Mouse (Mus musculus): ENCODE data around the gene Heatr5a.

Gene Heatr5a

GRCm38 (mm10) chr12:51884801-51885200 lies 86.3 kb downstream of the Heatr5a start:
- no peak for DNase-seq (ENCODE audit: low spot score)

DNA sequence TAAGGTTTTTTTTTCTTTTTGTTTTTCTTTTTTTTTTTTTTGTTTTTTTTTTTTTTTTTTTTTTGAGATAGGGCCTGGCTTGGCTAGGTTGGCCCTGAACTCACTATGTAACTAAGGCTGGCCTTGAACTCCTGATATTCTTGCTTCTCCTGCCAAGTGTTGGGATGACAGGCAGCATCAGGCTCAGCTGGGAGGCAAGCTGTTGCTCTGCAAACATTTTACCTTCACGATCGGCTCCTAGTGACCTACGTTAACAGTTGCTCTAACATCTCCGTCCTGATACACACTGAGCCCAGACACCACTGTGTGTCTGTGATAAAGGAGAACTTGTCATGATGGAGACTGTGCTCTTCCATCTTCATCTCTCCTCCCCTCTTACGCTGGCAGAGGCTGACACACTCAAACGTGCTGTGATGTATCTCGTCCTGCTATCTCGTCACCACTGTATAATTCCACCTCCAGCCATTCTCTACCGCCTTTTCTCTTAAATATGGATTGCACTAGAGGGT lies 87.8 kb downstream of the Heatr5a start:
- no peak for DNase-seq (ENCODE audit: low spot score)

DNA sequence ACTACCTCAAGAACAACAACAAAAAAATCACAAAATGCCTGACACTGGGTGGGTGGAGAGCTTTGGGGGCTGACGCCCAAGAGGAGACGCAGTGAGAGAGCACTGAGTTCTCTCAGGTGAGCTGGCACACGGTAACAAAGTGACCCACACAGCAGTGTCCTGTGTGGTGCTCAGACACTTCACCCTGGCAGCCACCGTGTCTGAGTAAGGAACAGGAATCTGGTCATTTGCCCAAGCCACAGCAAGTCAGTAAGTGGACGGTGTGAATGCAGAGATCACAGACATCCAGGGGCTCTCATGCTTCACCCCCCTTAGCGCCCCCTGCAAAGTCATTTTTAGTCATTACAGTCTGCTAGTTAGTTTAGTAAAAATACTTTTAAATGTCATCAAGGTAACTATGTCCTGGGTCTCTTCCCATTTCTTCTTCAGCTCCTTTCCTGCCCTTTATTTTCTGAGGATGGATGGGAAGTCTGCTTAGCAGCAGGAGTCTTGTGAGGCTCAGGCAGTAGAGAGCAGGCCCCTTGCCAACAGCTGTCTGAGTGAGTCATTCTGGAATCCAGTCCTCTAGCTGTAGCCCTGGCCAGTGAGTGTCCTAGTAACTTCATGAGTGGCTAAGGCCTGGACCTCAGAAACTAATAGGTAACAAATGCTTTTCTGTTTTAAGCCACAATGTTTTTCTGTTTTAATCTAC lies 88.4 kb downstream of the Heatr5a start:
- DNase-seq (ENCODE audit: low spot score): no peak

DNA sequence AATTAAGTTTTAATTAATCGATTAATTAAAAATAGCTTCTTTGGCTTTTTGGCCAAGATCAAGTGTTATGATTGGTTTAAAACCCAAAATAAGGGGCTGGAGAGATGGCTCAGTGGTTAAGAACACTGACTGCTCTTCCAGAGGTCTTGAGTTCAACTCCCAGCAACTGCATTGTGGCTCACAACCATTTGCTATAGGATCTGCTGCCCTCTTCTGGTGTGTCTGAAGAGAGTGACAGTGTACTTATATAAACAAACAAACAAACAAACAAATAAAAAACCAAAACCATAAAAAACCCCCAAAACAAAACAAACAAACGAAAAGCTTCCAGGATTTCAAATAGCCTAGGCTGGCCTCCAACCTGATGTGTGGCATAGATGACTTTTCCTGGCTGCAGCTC lies 89.3 kb downstream of the Heatr5a start:
- DNase-seq (ENCODE audit: low spot score): no peak

- no peak for DNase-seq (ENCODE audit: low spot score)
Observed at GRCm38 (mm10) chr12:51871446-51872144, 99.5 kb downstream of the Heatr5a start.

DNA sequence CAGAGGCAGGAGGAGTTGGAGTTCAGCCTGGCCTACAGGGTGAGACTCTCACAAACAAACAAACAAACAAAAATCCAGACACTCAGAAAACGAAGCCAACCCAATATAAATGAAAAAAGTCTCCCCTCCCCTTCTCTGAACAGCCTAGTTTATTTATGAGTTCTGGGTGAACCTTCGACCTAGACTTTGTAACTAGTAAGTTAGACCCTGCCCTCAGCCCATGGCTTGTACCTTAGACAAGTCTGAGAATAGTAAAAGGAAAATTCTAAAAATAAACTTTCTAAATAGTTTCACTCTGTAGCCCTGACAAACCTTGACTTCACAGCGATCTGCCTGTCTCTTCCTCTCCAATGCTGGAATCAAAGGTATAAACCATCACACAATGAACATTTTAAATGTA lies 101.6 kb downstream of the Heatr5a start:
- no peak for DNase-seq (ENCODE audit: low spot score)

GRCm38 (mm10) chr12:51867076-51867475 lies 104.0 kb downstream of the Heatr5a start:
- DNase-seq (ENCODE audit: low spot score): no peak

- no peak for DNase-seq (ENCODE audit: low spot score)
Observed at GRCm38 (mm10) chr12:51866226-51866910, 104.8 kb downstream of the Heatr5a start.

DNA sequence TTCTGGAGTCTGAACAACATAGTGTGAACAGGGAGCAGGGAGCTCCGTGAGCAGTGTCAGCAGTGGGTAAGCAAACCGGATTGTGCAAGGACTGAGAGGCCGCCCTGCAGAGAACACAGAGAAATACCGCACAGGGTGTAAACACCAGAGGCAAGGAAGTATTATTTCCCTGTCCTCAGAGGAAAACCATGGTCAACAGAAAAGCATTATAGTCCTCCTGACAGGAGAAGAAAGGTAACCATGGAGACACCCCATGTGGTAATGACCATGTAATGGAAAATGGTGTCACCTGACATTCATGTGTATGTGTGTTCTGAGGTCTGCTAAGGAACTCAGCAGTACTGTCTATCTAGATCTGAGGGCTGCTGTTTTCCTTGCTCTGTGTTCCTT lies 105.3 kb downstream of the Heatr5a start:
- DNase-seq (ENCODE audit: low spot score): no peak

DNA sequence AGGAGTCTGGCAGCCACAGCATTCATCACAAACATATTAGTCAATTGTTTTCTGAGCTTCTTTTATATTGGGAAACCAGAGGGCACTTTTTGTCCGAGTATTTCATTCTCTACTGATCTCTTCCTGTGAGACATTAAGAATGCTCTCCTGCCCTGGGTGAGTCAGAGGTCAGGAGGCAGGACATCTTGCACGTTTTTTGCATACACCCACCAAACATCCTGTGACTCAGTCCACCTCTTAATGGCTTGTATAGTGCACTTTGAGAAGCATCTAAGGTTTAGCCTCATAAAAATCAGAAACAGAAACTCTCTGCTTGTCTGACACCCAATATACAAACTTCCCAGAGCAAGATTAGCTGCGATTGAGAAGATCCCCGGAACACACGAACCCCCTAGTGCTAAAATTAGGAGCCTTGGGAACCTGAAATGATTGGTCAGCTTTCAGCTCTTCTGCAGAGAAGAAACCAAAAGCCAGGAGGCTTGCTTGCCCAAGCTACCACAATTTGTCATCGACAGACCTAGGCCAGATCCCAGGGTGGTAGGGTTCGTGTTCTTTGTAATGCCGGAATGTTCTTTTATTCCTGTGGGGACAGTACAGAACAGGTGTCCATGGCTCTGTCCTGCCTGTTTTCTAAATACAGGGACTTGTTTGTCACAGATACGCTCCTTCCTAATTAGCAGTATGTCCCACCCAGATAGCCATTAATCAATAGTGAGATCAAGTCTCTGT lies 105.9 kb downstream of the Heatr5a start:
- DNase-seq (ENCODE audit: low spot score): no peak

- DNase-seq (ENCODE audit: low spot score): no peak
Observed at GRCm38 (mm10) chr12:51863116-51864002, 107.8 kb downstream of the Heatr5a start.

GRCm38 (mm10) chr12:51858134-51859028 lies 112.7 kb downstream of the Heatr5a start:
- DNase-seq (ENCODE audit: low spot score): no peak

- no peak for DNase-seq (ENCODE audit: low spot score)
Observed at GRCm38 (mm10) chr12:51856768-51857295, 114.3 kb downstream of the Heatr5a start.

DNA sequence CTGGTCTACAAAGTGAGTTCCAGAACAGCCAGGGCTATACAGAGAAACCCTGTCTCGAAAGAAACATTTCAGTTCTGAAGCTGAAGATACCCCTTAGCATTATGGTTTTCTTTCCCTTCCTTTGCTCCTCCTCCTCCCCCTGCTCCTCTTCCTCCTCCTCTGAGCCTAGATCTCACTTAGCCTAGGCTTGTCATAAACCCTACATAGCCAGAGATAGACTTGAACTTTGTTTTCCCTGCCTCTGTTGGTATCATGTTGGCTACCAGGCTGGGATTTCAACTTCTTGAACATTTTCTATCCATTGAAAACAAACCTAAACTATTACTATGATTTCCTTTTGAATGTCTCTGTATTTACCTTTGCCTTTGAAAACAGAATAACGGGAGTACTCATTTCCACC lies 115.2 kb downstream of the Heatr5a start:
- no peak for DNase-seq (ENCODE audit: low spot score)

DNA sequence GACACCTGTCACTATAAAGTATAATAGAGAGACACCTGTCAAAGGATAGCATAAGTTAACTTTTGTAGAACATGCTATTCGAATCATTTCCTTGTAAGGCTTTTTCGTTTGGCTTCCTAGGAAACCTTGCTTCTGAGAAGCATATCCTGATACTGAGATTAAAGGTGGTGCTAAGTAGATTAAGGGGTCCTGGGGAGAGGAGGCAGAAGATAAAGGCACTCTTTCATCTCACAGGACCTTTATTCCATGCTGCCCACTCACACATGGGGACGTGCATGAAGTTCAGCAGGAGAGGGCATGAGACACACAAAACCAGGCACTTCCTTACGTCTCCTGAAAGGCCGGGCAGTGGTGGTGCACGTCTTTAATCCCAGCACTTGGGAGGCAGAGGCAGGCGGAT lies 115.7 kb downstream of the Heatr5a start:
- DNase-seq (ENCODE audit: low spot score): no peak

DNA sequence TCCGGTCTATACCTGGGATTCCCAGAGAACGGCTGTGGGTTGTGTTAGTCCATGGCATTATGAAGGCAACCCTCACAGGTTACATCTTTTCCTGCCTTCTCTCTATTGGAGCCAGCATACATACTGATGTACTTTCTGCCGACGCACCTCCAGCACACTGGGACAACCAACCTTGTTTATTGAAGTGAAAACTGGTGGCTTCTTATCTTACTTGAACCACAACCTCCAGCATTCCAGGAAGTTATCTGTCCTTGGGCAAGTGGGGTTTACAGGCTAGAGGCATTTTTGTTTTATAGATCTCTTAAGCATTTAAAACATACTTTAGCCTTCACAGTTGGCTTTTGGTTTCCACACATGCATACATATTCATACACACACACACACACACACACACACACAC lies 119.5 kb downstream of the Heatr5a start:
- DNase-seq (ENCODE audit: low spot score): no peak

DNA sequence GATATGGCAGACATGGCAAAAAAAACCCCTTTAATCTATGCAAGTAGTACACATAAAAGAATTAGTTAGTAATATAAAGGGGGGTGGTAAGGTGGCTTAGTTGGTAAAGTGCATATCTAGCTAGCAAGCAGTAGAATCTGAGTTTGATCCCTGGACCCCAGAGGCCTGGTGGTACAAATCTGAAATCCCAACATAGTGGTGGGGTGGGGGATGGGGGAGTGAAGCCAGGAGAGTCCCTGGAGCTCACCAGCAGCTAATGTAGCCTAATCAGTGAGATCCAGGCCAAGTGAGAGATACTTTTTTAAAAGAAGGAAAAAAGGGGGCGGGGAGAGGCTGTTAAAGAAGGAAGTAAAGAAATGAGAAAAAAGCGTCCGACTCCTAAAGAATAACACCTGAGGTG lies 120.0 kb downstream of the Heatr5a start:
- DNase-seq (ENCODE audit: low spot score): no peak

DNA sequence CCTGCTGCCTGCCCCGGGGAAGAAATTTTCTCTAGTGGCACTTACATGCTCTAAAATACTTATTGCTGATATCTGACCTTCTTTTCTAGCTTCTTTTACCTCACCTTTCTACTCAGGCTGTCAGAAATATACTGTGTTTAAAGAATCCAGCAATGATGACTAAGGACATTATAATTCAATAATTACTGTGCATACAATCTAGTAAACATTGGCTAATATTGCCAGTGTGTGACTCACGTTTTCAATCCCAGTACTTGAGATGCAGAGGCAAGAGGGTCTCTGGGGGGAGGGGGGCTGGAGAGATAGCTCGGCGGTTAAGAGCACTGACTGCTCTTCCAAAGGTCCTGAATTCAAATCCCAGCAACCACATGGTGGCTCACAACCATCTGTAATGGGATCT lies 120.8 kb downstream of the Heatr5a start:
- DNase-seq (ENCODE audit: low spot score): no peak

DNA sequence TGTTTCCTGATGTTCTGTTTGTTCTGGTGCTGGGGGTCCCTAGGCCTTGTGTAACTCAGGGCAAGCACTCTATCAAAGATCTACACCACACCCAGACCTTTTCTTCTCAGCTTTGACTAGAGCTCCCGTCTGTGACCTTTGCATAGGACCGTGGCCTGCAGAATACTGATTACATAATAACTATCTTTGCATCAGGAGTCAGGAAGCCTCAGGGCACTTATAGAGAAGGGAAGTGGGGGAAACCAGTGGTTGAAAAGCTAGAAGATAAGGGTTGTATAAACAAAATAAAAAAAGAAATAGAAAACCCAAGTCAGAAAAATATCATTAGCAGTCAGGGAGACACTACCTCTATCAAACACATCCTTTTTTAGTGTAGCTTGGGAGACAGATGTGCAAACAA lies 121.2 kb downstream of the Heatr5a start:
- no peak for DNase-seq (ENCODE audit: low spot score)

Data from urinary bladder, postnatal 10 days (tissue).